Mouse (Mus musculus) forebrain, embryonic 15.5 days (tissue): ENCODE measurements at regions not wholly inside any gene's neighbourhood (a gene's known extent, or its start where the extent isn't known, plus 50 kb on each side); places are given as distances from the start of the nearest gene placed in this dataset.
A peak's percentile ranks its signal among the peaks of the same experiment; 100 is the strongest.
"Not testable (repeated sequence)": the region's sequence is repeated elsewhere in the genome, so short reads cannot be mapped to it uniquely, and the experiment has no call there.

Experiments used
- ATAC-seq: fragments of 200-750 bp; cut with Nextera tagmentation; replicated peaks from 2 replicates; pipeline ENCODE4 v1.8.0; 2017; ENCODE audit warnings: mild to moderate bottlenecking, moderate TSS enrichment, moderate library complexity
- H3K27ac ChIP-seq: fragments of 300-500 bp; sonication (generic); replicated peaks from 2 replicates; pipeline ENCODE4 v1.5.1; 2015; ENCODE audit warnings: mild to moderate bottlenecking, inconsistent platforms
- H3K27me3 ChIP-seq: fragments of 300-500 bp; sonication (generic); 2 replicates; pipeline ENCODE4 v1.6.1; 2015; ENCODE audit warnings: inconsistent platforms
- H3K36me3 ChIP-seq: fragments of 300-500 bp; sonication (generic); 2 replicates; pipeline ENCODE4 v1.6.1; 2015; ENCODE audit warnings: mild to moderate bottlenecking, inconsistent platforms
- H3K4me1 ChIP-seq: fragments of 300-500 bp; sonication (generic); 2 replicates; pipeline ENCODE4 v1.6.1; 2015; ENCODE audit warnings: inconsistent platforms
- H3K4me2 ChIP-seq: fragments of 300-500 bp; sonication (generic); replicated peaks from 2 replicates; pipeline ENCODE4 v1.6.1; 2015; ENCODE audit warnings: mild to moderate bottlenecking, inconsistent platforms
- H3K4me3 ChIP-seq: fragments of 300-500 bp; sonication (generic); 2 replicates; pipeline ENCODE4 v1.5.1; 2015; ENCODE audit warnings: mild to moderate bottlenecking, inconsistent platforms
- H3K9ac ChIP-seq: fragments of 300-500 bp; sonication (generic); replicated peaks from 2 replicates; pipeline ENCODE4 v1.6.1; 2015; ENCODE audit warnings: mild to moderate bottlenecking, inconsistent platforms
- H3K9me3 ChIP-seq: fragments of 300-500 bp; sonication (generic); 2 replicates; pipeline ENCODE4 v1.6.1; 2016; ENCODE audit warnings: inconsistent platforms
- WGBS: fragments of 180-500 bp; shearing (Covaris S2); methylation state at CpG from one replicate; pipeline ENCODE4 v1.1.7; 2015; ENCODE audit warnings: mixed read lengths; 5-methylcytosine and 5-hydroxymethylcytosine counted together

GRCm38 (mm10) chr5:97737339-97737738 is 280.5 kb upstream of the Gk2 start:
- no peak for ATAC-seq
- Histone ChIP-seq H3K4me2 (no peak overlapping the region), H3K27me3 (no peaks in the 10 kb centered on the region), H3K9ac (no peak overlapping the region), H3K36me3 (no peaks in the 10 kb centered on the region), H3K4me1 (no peaks in the 10 kb centered on the region), H3K4me3 (no peak overlapping the region), H3K9me3 (no peaks in the 10 kb centered on the region), H3K27ac (no peak overlapping the region)
- 92% methylated on average over 2 of the region's 2 CpGs for WGBS

GRCm38 (mm10) chr5:97730920-97731319 is 274.1 kb upstream of the Gk2 start:
- Histone ChIP-seq H3K27me3 (no peaks in the 10 kb centered on the region), H3K4me2 (no peak overlapping the region), H3K27ac (no peak overlapping the region), H3K9ac (no peak overlapping the region), H3K4me3 (no peak overlapping the region), H3K9me3 (no peaks in the 10 kb centered on the region), H3K36me3 (no peaks in the 10 kb centered on the region), H3K4me1 (no peaks in the 10 kb centered on the region)
- ATAC-seq: no peak
- 69% methylated on average over 4 of the region's 4 CpGs for WGBS

GRCm38 (mm10) chr5:97719364-97719763 is 262.5 kb upstream of the Gk2 start:
- H3K4me3 ChIP-seq, ATAC-seq, H3K27me3 ChIP-seq, H3K27ac ChIP-seq, H3K9ac ChIP-seq, H3K36me3 ChIP-seq, H3K4me2 ChIP-seq, H3K9me3 ChIP-seq, H3K4me1 ChIP-seq: not testable (repeated sequence)
- WGBS: 31% methylated on average over 4 of the region's 4 CpGs

DNA sequence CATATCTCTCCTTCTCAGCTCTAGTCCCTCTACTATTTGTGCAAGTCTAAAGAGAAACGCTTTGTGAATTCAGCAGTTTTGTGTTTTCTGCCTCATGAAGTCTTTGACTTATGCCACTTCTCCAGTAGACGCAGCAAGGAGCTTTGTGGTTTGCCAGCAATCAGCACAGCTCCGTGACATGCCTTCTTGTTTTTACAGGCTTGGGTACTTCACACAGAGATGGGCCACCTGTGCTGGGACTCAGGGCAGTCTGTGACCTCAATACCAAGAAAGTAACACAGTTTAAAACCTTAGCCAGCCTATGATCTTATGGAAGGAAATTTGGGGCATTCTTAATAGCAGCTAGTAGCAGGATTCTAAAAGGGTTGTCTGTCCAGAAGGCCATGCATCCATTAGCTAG is 248.4 kb upstream of the Gk2 start:
- no peak for ATAC-seq
- H3K4me3 ChIP-seq: no peak overlapping the region
- H3K27ac ChIP-seq: no peak overlapping the region
- no peaks in the 10 kb centered on the region for H3K27me3 ChIP-seq
- H3K36me3 ChIP-seq: no peaks in the 10 kb centered on the region
- no peak overlapping the region for H3K9ac ChIP-seq
- no peak overlapping the region for H3K4me2 ChIP-seq
- H3K9me3 ChIP-seq: no peaks in the 10 kb centered on the region; the same call in 1 of the 2 replicates
- H3K4me1 ChIP-seq: 0 out of 2 replicates have a peak, but pooled peaks cover 4% of the 10 kb centered on the region
- 93% methylated on average over 3 of the region's 3 CpGs for WGBS

DNA sequence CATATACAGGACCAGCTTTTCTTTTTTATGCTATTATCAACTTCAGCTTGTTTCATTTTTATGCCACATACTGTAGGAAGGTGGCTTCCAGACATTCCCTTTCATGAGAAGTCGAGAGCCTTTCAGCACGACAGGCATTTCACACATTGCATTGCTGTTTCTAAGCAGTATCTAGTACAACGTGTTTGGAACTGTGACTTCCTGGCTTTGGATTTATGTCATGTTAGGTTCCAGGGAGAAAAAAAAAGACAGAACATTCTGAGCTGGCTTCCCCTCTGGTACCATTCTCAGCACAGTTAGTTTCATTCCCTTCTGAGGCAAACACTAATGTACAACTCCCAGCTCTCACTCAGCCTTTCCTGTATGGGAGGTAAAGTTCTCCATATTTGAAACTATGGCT is 243.7 kb upstream of the Gk2 start:
- no peak overlapping the region for H3K27ac ChIP-seq
- no peak overlapping the region for H3K9ac ChIP-seq
- H3K27me3 ChIP-seq: no peaks in the 10 kb centered on the region
- no peak overlapping the region for H3K4me3 ChIP-seq
- H3K4me2 ChIP-seq: no peak overlapping the region
- H3K4me1 ChIP-seq: peaks cover 5% of the 10 kb centered on the region
- WGBS: 79% methylated on average over 3 of the region's 3 CpGs
- H3K36me3 ChIP-seq: no peaks in the 10 kb centered on the region
- no peaks in the 10 kb centered on the region for H3K9me3 ChIP-seq
- ATAC-seq: no peak

DNA sequence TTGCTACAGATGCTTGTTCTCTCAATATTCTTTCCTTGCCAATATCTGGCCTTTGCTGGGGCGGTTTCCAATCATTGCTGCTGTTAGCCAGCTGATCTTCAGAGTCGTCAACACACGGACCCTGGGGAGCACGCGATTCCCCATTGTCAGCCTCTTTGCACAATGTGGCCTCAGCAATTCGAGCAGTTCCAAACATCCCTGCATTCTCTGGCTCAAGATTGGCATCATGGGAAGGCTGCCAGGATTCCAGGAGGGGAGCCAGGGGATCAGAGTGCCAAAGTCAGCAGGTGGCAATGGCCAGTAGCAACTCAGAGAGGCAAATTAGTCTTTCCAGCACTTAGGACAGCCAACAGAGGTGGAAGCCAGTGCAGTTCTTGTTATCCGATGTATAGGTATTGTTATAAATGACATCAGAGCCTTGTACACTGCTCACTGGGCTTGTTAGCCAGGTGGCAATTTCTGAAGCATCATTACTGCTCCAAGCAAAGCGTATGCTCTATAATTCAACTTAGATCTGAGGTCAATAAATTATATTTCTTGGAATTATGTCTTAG is 240.8 kb upstream of the Gk2 start:
- ATAC-seq: peak; percentile 73
- H3K27ac ChIP-seq: no peak overlapping the region

GRCm38 (mm10) chr5:97693333-97693940 is 236.6 kb upstream of the Gk2 start:
- no peak overlapping the region for H3K4me3 ChIP-seq
- no peak for ATAC-seq

More for the DNA sequence above, 240.8 kb upstream of the Gk2 start:
- 19% methylated on average over 8 of the region's 8 CpGs for whole genome bisulfite sequencing
- no peaks in the 10 kb centered on the region for H3K9me3 ChIP-seq
- H3K27me3 ChIP-seq: no peaks in the 10 kb centered on the region
- no peak overlapping the region for H3K4me2 ChIP-seq
- no peak overlapping the region for H3K9ac ChIP-seq
- H3K4me3 ChIP-seq: no peak overlapping the region
- peaks cover 5% of the 10 kb centered on the region for H3K4me1 ChIP-seq
- no peaks in the 10 kb centered on the region for H3K36me3 ChIP-seq

DNA sequence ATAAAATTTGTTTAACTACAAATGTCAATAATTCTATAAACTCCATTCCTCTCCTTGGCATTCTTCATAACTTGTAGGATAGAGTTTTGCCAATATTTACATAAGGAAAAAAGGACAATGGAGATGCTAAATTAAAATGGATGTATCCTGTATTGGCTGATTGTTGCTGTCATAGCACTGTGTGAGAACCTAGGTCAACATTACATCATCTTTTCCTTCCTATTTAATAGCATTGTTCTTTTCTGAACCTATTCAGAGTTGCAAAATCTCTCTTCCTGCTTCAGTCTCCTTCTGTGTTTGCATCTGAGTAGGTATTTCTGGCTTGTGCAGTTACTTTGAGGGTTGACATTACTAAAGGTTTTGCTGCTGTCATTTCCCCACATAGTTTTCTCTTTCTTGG is 228.6 kb upstream of the Gk2 start:
- ATAC-seq: no peak
- Histone ChIP-seq H3K9ac (no peak overlapping the region), H3K4me3 (no peak overlapping the region), H3K4me1 (no peaks in the 10 kb centered on the region), H3K4me2 (no peak overlapping the region), H3K27ac (no peak overlapping the region), H3K27me3 (no peaks in the 10 kb centered on the region), H3K36me3 (no peaks in the 10 kb centered on the region), H3K9me3 (no peaks in the 10 kb centered on the region)

More at GRCm38 (mm10) chr5:97693333-97693940, 236.6 kb upstream of the Gk2 start:
- no peaks in the 10 kb centered on the region for H3K27me3 ChIP-seq
- H3K4me2 ChIP-seq: no peak overlapping the region
- no peaks in the 10 kb centered on the region for H3K36me3 ChIP-seq
- H3K9me3 ChIP-seq: no peaks in the 10 kb centered on the region
- peaks cover 5% of the 10 kb centered on the region for H3K4me1 ChIP-seq
- no peak overlapping the region for H3K27ac ChIP-seq
- H3K9ac ChIP-seq: no peak overlapping the region
- WGBS: 90% methylated on average over 10 of the region's 10 CpGs

DNA sequence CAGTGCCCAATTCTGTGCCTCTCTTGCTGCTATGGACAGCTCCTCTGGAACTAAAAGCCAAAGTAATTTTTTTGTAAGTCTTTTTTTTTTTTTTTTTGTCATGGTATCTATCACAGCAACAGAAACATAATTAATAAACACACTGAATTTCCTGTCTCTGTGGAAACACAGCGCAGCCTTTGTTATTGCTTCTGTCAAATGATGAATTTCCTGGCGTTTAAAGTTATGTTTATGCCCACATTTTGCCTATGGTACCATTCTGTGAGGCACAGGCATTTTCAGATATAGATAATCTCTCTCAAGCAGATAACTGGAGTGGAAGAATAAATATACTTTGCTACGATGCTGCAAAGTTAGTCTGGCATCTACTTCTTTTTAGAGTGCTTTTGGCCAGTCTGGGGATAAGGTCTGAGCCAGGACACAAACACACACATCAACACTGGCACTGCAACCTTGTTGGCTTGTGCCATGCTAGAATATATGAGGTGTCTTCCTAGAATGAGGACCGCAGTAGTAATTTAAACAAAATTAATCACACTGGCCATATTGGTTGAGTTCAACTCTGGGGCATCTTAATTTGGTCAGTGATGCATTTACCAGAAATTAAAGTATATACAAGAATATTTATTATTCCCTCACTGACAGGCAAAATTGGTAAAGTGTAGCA is 227.9 kb upstream of the Gk2 start:
- Histone ChIP-seq H3K27me3 (no peaks in the 10 kb centered on the region), H3K9me3 (no peaks in the 10 kb centered on the region), H3K27ac (no peak overlapping the region), H3K36me3 (no peaks in the 10 kb centered on the region), H3K9ac (no peak overlapping the region), H3K4me3 (no peak overlapping the region), H3K4me2 (no peak overlapping the region), H3K4me1 (no peaks in the 10 kb centered on the region)
- 86% methylated on average over 4 of the region's 4 CpGs for WGBS
- ATAC-seq: no peak

- no peaks in the 10 kb centered on the region for H3K36me3 ChIP-seq
- H3K9ac ChIP-seq: no peak overlapping the region
- H3K4me3 ChIP-seq: no peak overlapping the region
- 48% methylated on average over 3 of the region's 3 CpGs for WGBS
- no peak overlapping the region for H3K4me2 ChIP-seq
- H3K9me3 ChIP-seq: no peaks in the 10 kb centered on the region
- 0 out of 2 replicates have a peak, but pooled peaks have one; percentile 51 for ATAC-seq
- H3K27me3 ChIP-seq: no peaks in the 10 kb centered on the region
- H3K4me1 ChIP-seq: peaks cover 4% of the 10 kb centered on the region; the same call in 1 of the 2 replicates
- H3K27ac ChIP-seq: peak overlapping the region; percentile 64
These were observed 212.9 kb upstream of the Gk2 start for GRCm38 (mm10) chr5:97669726-97670125.

DNA sequence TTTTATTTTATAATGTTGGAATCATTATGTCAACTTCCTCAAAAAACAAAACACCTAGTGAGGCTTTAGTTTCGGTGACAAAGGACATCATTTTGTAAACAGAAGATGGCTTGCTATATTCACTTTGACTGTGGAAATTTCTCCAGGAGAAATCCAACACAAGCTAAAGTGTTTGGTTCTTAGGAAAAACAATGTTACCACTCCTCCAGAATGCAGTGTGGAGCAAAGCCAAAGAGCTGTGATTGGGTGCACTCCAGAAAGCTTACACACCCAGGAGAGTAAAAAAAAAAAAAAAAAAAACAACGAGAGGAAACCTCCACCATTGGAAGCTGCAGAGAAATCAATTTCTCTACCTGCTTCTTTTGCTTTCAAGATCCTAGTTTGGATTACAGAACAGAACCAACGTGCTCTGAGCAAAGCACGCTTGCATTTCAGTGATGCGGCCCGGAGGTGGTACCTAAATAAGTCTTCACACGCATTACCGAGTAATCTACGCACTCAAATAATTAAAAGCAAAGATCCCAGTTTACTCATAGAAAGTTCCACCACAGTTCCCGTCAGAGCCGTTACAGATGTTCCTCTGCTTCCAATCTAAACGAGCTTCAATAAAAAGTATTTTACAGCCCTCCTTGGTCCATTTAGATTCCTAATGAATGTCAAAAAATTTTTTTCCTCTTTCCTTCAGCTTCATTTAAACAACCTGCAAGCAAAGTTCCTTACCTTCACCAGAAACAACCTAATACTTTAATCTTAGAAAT is 199.5 kb upstream of the Gk2 start:
- H3K4me1 ChIP-seq: peaks cover 27% of the 10 kb centered on the region
- H3K9ac ChIP-seq: no peak overlapping the region
- no peaks in the 10 kb centered on the region for H3K36me3 ChIP-seq
- ATAC-seq: no peak
- WGBS: 76% methylated on average over 12 of the region's 12 CpGs
- H3K4me2 ChIP-seq: no peak overlapping the region
- no peak overlapping the region for H3K4me3 ChIP-seq
- H3K27me3 ChIP-seq: no peaks in the 10 kb centered on the region
- H3K9me3 ChIP-seq: no peaks in the 10 kb centered on the region
- no peak overlapping the region for H3K27ac ChIP-seq

GRCm38 (mm10) chr5:97655266-97655665 is 198.4 kb upstream of the Gk2 start:
- no peak overlapping the region for H3K9ac ChIP-seq
- 54% methylated on average over 6 of the region's 6 CpGs for WGBS
- peaks cover 27% of the 10 kb centered on the region for H3K4me1 ChIP-seq
- no peak overlapping the region for H3K4me2 ChIP-seq
- H3K27me3 ChIP-seq: no peaks in the 10 kb centered on the region
- H3K9me3 ChIP-seq: no peaks in the 10 kb centered on the region
- no peaks in the 10 kb centered on the region for H3K36me3 ChIP-seq
- H3K4me3 ChIP-seq: no peak overlapping the region
- peak overlapping the region; percentile 79 for H3K27ac ChIP-seq
- ATAC-seq: no peak
